Mouse (Mus musculus): ENCODE data around the gene Wwox.

GRCm38 (mm10) chr8:114879678-114880077 lies 440.2 kb downstream of the Wwox start:
- no peak for TF ChIP-seq CTCF (IDR thresholded peaks at IDR 0.05; ENCODE audit: insufficient read depth, low read depth, low read length)
- no peak for TF ChIP-seq POLR2A (IDR thresholded peaks at IDR 0.05; ENCODE audit: insufficient read depth, low read depth, low read length)
